Mouse (Mus musculus): ENCODE data around the gene Hyal2. TPM values are rescaled to one million over a fixed set of nuclear protein-coding genes. Genes with fewer than 3 reads are reported as not detected.
A peak's percentile ranks its signal among the peaks of the same experiment; 100 is the strongest.

The Hyal2 gene
- polyA plus RNA-seq, 1 experiment from 2014 or later: 85.2 TPM

DNA sequence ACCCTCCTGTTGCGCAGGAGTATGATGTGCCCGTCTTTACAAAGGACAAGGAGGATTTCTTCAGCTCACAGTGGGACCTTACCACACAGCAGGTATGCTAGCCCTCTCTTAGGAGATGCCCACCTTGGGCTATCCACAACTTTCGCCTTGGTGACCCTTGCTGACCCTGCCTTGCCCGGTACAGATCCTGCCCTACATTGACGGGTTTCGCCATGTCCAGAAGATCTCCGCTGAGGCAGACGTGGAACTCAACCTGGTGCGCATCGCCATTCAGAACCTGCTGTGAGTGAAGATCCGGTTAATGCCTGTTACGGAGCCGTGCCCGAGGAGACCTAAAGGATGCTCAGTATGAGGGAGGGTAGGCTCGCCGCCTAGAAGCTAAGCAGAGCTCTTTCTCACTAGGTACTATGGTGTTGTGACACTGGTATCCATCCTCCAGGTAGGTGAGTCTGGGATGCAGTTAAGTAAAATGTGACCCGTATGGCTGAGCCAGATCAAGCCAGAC lies 23.5 kb upstream of the Hyal2 start:
- no peaks in the 10 kb centered on the region for H3K9me3 ChIP-seq (replicated peaks; ENCODE audit: control insufficient read depth, low read length)
- H3K4me2 ChIP-seq (ENCODE audit: low read depth, low read length): no peak overlapping the region
- no peak overlapping the region for H3K27ac ChIP-seq (ENCODE audit: low read length)
- ATAC-seq (ENCODE audit: insufficient read depth, low FRiP score): no peak
- H3K4me1 ChIP-seq (ENCODE audit: control insufficient read depth, insufficient read depth, low read length): peaks cover 26% of the 10 kb centered on the region
- no peaks in the 10 kb centered on the region for H3K27me3 ChIP-seq (ENCODE audit: control insufficient read depth, insufficient read depth, low read length)
- 0 out of 2 replicates have a peak, but pooled peaks cover 11% of the 10 kb centered on the region for H3K36me3 ChIP-seq (ENCODE audit: control insufficient read depth, insufficient read depth, low read length)
- 94% methylated on average over 17 of the region's 17 CpGs for WGBS
- H3K9ac ChIP-seq (ENCODE audit: low read length): no peak overlapping the region
- no peak overlapping the region for H3K4me3 ChIP-seq (replicated peaks; ENCODE audit: low read length)

DNA sequence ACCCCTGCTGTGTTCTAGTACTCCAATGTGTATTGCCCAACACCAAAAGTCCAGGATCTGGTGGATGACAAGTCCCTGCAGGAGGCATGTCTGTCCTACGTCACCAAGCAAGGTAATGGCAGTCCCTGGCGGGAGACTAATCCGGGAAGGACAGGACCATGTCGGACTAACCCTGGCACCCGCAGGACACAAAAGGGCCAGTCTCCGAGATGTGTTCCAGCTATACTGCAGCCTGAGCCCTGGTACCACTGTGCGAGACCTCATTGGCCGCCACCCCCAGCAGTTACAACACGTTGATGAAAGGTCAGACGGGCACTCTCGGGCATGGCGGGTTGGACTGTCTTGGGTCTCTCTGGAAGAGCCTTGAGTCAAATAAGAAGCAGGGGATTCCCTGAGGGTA lies 23.0 kb upstream of the Hyal2 start:
- Histone ChIP-seq H3K4me3 (replicated peaks; ENCODE audit: low read length) (no peak overlapping the region), H3K9me3 (replicated peaks; ENCODE audit: control insufficient read depth, low read length) (no peaks in the 10 kb centered on the region), H3K27ac (ENCODE audit: low read length) (no peak overlapping the region), H3K36me3 (ENCODE audit: control insufficient read depth, insufficient read depth, low read length) (0 out of 2 replicates have a peak, but pooled peaks cover 11% of the 10 kb centered on the region), H3K4me1 (ENCODE audit: control insufficient read depth, insufficient read depth, low read length) (peaks cover 26% of the 10 kb centered on the region), H3K9ac (ENCODE audit: low read length) (no peak overlapping the region), H3K27me3 (ENCODE audit: control insufficient read depth, insufficient read depth, low read length) (no peaks in the 10 kb centered on the region), H3K4me2 (ENCODE audit: low read depth, low read length) (no peak overlapping the region)
- 90% methylated on average over 12 of the region's 12 CpGs for WGBS
- ATAC-seq (ENCODE audit: insufficient read depth, low FRiP score): no peak

DNA sequence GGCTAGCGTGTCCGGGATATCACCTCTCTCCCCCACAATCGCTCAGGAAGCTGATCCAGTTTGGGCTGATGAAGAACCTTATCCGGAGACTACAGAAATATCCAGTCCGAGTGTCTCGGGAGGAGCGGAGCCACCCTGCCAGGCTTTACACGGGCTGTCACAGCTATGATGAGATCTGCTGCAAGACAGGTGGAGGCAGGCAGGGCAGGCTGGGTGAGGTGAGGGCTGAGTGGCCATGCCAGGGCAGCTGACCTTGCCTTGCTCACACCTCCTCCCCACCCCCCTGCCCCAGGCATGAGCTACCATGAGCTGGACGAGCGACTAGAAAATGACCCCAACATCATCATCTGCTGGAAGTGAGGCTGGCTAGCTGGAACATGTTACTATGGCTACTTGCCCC lies 22.5 kb upstream of the Hyal2 start:
- no peak overlapping the region for H3K4me3 ChIP-seq (replicated peaks; ENCODE audit: low read length)
- H3K9me3 ChIP-seq (replicated peaks; ENCODE audit: control insufficient read depth, low read length): no peaks in the 10 kb centered on the region
- 0 out of 2 replicates have a peak, but pooled peaks cover 11% of the 10 kb centered on the region for H3K36me3 ChIP-seq (ENCODE audit: control insufficient read depth, insufficient read depth, low read length)
- H3K27ac ChIP-seq (ENCODE audit: low read length): no peak overlapping the region
- H3K27me3 ChIP-seq (ENCODE audit: control insufficient read depth, insufficient read depth, low read length): no peaks in the 10 kb centered on the region
- WGBS: 88% methylated on average over 10 of the region's 10 CpGs
- no peak for ATAC-seq (ENCODE audit: insufficient read depth, low FRiP score)
- H3K9ac ChIP-seq (ENCODE audit: low read length): no peak overlapping the region
- peaks cover 26% of the 10 kb centered on the region for H3K4me1 ChIP-seq (ENCODE audit: control insufficient read depth, insufficient read depth, low read length)
- H3K4me2 ChIP-seq (ENCODE audit: low read depth, low read length): no peak overlapping the region

DNA sequence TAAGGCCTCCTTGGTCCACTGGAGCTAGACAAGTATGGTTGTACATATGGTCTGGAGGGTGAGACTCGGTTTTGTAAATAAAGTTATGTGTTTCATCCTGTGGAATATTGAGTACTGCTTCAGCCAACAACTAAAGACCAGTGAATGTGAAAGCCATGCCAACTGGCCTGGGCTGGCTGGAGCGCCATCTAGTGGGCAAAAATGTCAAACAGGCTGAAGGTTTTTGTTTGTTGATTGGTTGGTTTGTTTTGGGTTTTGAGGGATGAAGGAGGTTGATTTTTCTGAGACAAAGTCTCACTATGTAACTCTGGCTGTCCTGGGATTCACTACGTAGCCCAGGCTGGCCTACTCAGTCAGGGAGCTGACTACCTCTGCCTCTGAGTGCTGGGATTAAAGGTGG lies 22.1 kb upstream of the Hyal2 start:
- peaks cover 26% of the 10 kb centered on the region for H3K4me1 ChIP-seq (ENCODE audit: control insufficient read depth, insufficient read depth, low read length)
- 9% methylated on average over 3 of the region's 3 CpGs for WGBS
- 0 out of 2 replicates have a peak, but pooled peaks cover 11% of the 10 kb centered on the region for H3K36me3 ChIP-seq (ENCODE audit: control insufficient read depth, insufficient read depth, low read length)
- H3K27ac ChIP-seq (ENCODE audit: low read length): no peak overlapping the region
- no peak for ATAC-seq (ENCODE audit: insufficient read depth, low FRiP score)
- H3K27me3 ChIP-seq (ENCODE audit: control insufficient read depth, insufficient read depth, low read length): no peaks in the 10 kb centered on the region
- no peak overlapping the region for H3K4me2 ChIP-seq (ENCODE audit: low read depth, low read length)
- no peak overlapping the region for H3K4me3 ChIP-seq (replicated peaks; ENCODE audit: low read length)
- H3K9ac ChIP-seq (ENCODE audit: low read length): no peak overlapping the region
- no peaks in the 10 kb centered on the region for H3K9me3 ChIP-seq (replicated peaks; ENCODE audit: control insufficient read depth, low read length)

DNA sequence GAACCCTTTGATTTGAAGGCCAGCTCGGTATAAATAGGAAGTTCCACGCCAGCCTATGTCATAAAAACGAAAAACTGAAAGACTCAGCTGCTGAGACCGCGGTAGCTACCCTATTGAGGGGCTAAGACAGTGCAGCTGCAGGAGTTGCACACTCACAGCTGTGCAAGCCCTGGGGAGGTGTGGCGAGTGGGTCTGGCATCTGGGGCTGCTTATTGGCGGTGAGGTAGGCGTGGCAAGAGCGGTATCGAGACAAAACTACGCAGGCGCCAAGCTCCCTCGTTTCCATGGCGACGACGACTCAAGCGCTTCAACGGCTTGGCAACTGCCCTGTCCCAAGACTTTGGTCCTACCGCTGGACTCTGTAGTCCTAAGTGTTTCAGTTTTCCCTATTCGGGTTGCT lies 20.7 kb upstream of the Hyal2 start, which contains the start of gene Zmynd10:
Gene Zmynd10 (plus strand): TSS at position 273 of the 400 bp plus-strand sequence.
- 0 out of 2 replicates have a peak, but pooled peaks cover 11% of the 10 kb centered on the region for H3K36me3 ChIP-seq (ENCODE audit: control insufficient read depth, insufficient read depth, low read length)
- 0 out of 2 replicates have a peak within 1 kb of the TSS, but pooled peaks have one; percentile 23 for H3K27ac ChIP-seq (ENCODE audit: low read length)
- H3K4me2 ChIP-seq (ENCODE audit: low read depth, low read length): peak within 1 kb of the TSS; percentile 42
- peaks cover 31% of the 10 kb centered on the region for H3K4me1 ChIP-seq (ENCODE audit: control insufficient read depth, insufficient read depth, low read length)
- no peaks in the 10 kb centered on the region for H3K27me3 ChIP-seq (ENCODE audit: control insufficient read depth, insufficient read depth, low read length)
- WGBS: 2% methylated on average over 20 of the region's 20 CpGs
- peak within 1 kb of the TSS; percentile 44 for H3K9ac ChIP-seq (ENCODE audit: low read length)
- H3K9me3 ChIP-seq (replicated peaks; ENCODE audit: control insufficient read depth, low read length): no peaks in the 10 kb centered on the region
- H3K4me3 ChIP-seq (replicated peaks; ENCODE audit: low read length): peak within 1 kb of the TSS; percentile 16
- ATAC-seq (ENCODE audit: insufficient read depth, low FRiP score): peak; percentile 30; the same call in 1 of the 2 replicates

DNA sequence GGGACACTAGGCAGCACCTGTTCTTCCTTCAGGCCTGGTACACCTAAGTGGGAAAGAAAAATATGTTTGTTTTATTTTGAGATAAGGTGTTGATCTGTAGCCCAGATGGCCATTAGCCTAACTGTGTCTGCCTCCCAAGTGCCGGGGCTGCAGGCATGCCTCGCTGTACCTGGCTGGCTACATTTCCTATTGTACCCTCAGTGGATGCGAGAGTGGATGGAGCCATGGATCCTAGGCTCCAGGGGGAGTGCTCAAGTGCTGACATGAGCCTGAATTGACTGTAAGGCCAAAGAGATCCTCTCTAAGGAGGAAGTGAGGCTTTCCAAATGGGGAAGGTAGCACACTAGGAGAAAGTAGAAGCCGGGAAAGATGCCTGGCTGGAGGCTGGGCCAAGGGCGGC lies 19.8 kb upstream of the Hyal2 start:
- Histone ChIP-seq H3K9me3 (replicated peaks; ENCODE audit: control insufficient read depth, low read length) (no peaks in the 10 kb centered on the region), H3K4me2 (ENCODE audit: low read depth, low read length) (no peak overlapping the region), H3K4me1 (ENCODE audit: control insufficient read depth, insufficient read depth, low read length) (peaks cover 36% of the 10 kb centered on the region), H3K9ac (ENCODE audit: low read length) (no peak overlapping the region), H3K4me3 (replicated peaks; ENCODE audit: low read length) (no peak overlapping the region), H3K27ac (ENCODE audit: low read length) (no peak overlapping the region), H3K36me3 (ENCODE audit: control insufficient read depth, insufficient read depth, low read length) (0 out of 2 replicates have a peak, but pooled peaks cover 11% of the 10 kb centered on the region), H3K27me3 (ENCODE audit: control insufficient read depth, insufficient read depth, low read length) (no peaks in the 10 kb centered on the region)
- ATAC-seq (ENCODE audit: insufficient read depth, low FRiP score): no peak
- WGBS: 77% methylated on average over 5 of the region's 5 CpGs

DNA sequence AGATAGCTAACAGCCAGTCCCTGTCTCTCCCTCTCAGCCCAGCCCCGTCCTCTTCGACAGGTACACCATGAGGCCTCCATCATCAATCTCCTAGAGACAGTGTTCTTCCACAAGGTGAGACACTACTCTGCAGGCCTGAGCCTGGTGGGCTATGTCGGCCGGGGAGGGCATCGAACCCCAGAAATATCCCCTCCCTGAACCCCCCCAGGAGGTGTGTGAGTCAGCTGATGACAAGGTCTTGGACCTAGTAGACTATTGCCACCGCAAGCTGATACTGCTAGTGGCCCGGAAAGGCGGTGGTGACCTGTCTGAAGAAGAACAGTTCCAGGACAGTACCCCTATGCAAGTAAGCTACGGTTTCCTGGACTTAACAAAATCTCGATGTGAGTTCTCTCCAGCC lies 18.9 kb upstream of the Hyal2 start:
- Histone ChIP-seq H3K4me2 (ENCODE audit: low read depth, low read length) (no peak overlapping the region), H3K4me1 (ENCODE audit: control insufficient read depth, insufficient read depth, low read length) (peaks cover 41% of the 10 kb centered on the region), H3K9me3 (replicated peaks; ENCODE audit: control insufficient read depth, low read length) (no peaks in the 10 kb centered on the region), H3K4me3 (replicated peaks; ENCODE audit: low read length) (no peak overlapping the region), H3K9ac (ENCODE audit: low read length) (no peak overlapping the region), H3K27ac (ENCODE audit: low read length) (no peak overlapping the region), H3K27me3 (ENCODE audit: control insufficient read depth, insufficient read depth, low read length) (no peaks in the 10 kb centered on the region), H3K36me3 (ENCODE audit: control insufficient read depth, insufficient read depth, low read length) (0 out of 2 replicates have a peak, but pooled peaks cover 11% of the 10 kb centered on the region)
- 87% methylated on average over 10 of the region's 10 CpGs for WGBS
- ATAC-seq (ENCODE audit: insufficient read depth, low FRiP score): no peak

DNA sequence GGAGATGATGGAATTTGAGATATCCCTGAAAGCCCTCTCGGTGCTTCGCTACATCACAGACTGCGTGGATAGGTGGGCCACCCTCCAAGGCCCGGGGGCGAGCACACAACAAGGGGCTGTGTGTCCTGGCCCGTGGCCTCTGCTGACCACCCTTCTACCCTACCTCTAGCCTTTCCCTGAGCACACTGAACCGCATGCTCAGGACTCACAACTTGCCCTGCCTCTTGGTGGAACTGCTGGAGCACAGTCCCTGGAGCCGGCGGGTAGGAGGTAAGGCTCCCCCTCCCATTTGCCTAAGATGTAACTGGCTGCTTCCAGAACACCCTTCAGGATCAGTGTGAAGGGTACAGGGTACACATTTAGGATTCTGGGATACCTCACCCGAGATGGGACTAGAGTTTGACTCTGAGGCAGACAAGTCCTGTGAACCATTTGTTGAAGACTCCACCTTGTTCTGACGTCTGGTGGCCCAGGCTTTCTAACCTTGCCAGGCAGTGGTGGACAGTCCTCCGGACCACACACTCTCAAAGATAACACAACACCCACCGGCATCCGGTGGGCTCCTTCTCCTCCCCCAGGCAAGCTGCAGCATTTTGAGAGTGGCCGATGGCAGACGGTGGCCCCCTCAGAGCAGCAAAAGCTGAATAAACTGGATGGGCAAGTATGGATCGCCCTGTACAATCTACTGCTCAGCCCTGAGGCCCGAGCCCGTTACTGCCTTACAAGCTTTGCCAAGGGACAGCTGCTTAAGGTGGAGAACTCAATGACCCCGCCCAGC lies 18.3 kb upstream of the Hyal2 start:
- no peaks in the 10 kb centered on the region for H3K9me3 ChIP-seq (replicated peaks; ENCODE audit: control insufficient read depth, low read length)
- ATAC-seq (ENCODE audit: insufficient read depth, low FRiP score): no peak
- H3K4me3 ChIP-seq (replicated peaks; ENCODE audit: low read length): no peak overlapping the region

GRCm38 (mm10) chr9:107550491-107551116 lies 17.1 kb upstream of the Hyal2 start:
- no peaks in the 10 kb centered on the region for H3K9me3 ChIP-seq (replicated peaks; ENCODE audit: control insufficient read depth, low read length)
- H3K27ac ChIP-seq (ENCODE audit: low read length): peak overlapping the region; percentile 25; the same call in 1 of the 2 replicates
- no peaks in the 10 kb centered on the region for H3K27me3 ChIP-seq (ENCODE audit: control insufficient read depth, insufficient read depth, low read length)
- peak overlapping the region; percentile 49 for H3K4me3 ChIP-seq (replicated peaks; ENCODE audit: low read length)
- H3K36me3 ChIP-seq (ENCODE audit: control insufficient read depth, insufficient read depth, low read length): no peaks in the 10 kb centered on the region
- peaks cover 41% of the 10 kb centered on the region for H3K4me1 ChIP-seq (ENCODE audit: control insufficient read depth, insufficient read depth, low read length)
- peak overlapping the region; percentile 96 for H3K4me2 ChIP-seq (ENCODE audit: low read depth, low read length)
- peak overlapping the region; percentile 71 for H3K9ac ChIP-seq (ENCODE audit: low read length)
- ATAC-seq (ENCODE audit: insufficient read depth, low FRiP score): no peak
- WGBS: 40% methylated on average over 23 of the region's 23 CpGs

More for the DNA sequence above, 18.3 kb upstream of the Hyal2 start:
- no peak overlapping the region for H3K4me2 ChIP-seq (ENCODE audit: low read depth, low read length)
- H3K27me3 ChIP-seq (ENCODE audit: control insufficient read depth, insufficient read depth, low read length): no peaks in the 10 kb centered on the region
- WGBS: 79% methylated on average over 20 of the region's 20 CpGs
- H3K9ac ChIP-seq (ENCODE audit: low read length): no peak overlapping the region
- H3K4me1 ChIP-seq (ENCODE audit: control insufficient read depth, insufficient read depth, low read length): peaks cover 41% of the 10 kb centered on the region
- 0 out of 2 replicates have a peak, but pooled peaks cover 4% of the 10 kb centered on the region for H3K36me3 ChIP-seq (ENCODE audit: control insufficient read depth, insufficient read depth, low read length)
- H3K27ac ChIP-seq (ENCODE audit: low read length): no peak overlapping the region

Data from stomach, embryonic 16.5 days (tissue).